21 mouse cellular contexts compared by ENCODE assay signal in genomic region chr6:120509975-120510374, GRCm38 (mm10). TPM values are rescaled to one million over a fixed set of nuclear protein-coding genes. Genes with fewer than 3 reads are reported as not detected.
"Had no signal": no experiment of that assay in that cellular context is flagged by ENCODE, and none has a peak within 500 bp of the region (broad histone marks: within the 10 kb centered on the region; RNA-seq: fewer than 3 reads in every experiment).

No protein-coding gene starts in this region.

- H3K9me3 ChIP-seq: intestine, embryonic 15.5 days; limb, embryonic 10.5 days; limb, embryonic 13.5 days; liver, embryonic 12.5 days; liver, embryonic 15.5 days; lung, embryonic 15.5 days; midbrain, embryonic 10.5 days; midbrain, embryonic 13.5 days; neural tube, embryonic 13.5 days; stomach, embryonic 15.5 days had no signal

- H3K4me1 ChIP-seq: intestine, embryonic 15.5 days; limb, embryonic 10.5 days; lung, embryonic 15.5 days; midbrain, embryonic 10.5 days; midbrain, embryonic 13.5 days; stomach, embryonic 15.5 days had no signal

- H3K27ac ChIP-seq: intestine, embryonic 15.5 days; limb, embryonic 10.5 days; limb, embryonic 13.5 days; liver, embryonic 12.5 days; liver, embryonic 15.5 days; lung, embryonic 15.5 days; midbrain, embryonic 10.5 days; midbrain, embryonic 13.5 days; neural tube, embryonic 13.5 days; stomach, embryonic 15.5 days had no signal

- DNase-seq: kidney, adult 11 months; kidney, adult 8-10 months; kidney, postnatal 14 days; kidney, postnatal 4 days; lung, adult 18-20 months; lung, postnatal 10 days; lung, postnatal 36 days; spleen, adult 18-20 months; thymus, postnatal 4 days had no signal

- H3K4me3 ChIP-seq: intestine, embryonic 15.5 days; limb, embryonic 10.5 days; limb, embryonic 13.5 days; liver, embryonic 12.5 days; liver, embryonic 15.5 days; lung, embryonic 15.5 days; midbrain, embryonic 10.5 days; midbrain, embryonic 13.5 days; myocyte; neural tube, embryonic 13.5 days; stomach, embryonic 15.5 days had no signal

- H3K27me3 ChIP-seq: intestine, embryonic 15.5 days; limb, embryonic 13.5 days; liver, embryonic 12.5 days; liver, embryonic 15.5 days; lung, embryonic 15.5 days; midbrain, embryonic 13.5 days; neural tube, embryonic 13.5 days; stomach, embryonic 15.5 days had no signal

RNA-seq across cellular contexts. Expression of gene Tmem121b, which starts 16.4 kb away (rescaled TPM):
- total RNA-seq: neutrophil, adult 5-6 weeks had no signal
- polyA plus RNA-seq: liver, embryonic 15.5 days had no signal
